Mouse (Mus musculus) midbrain, embryonic 14.5 days (tissue): ENCODE data around the gene Brca2. TPM values are rescaled to one million over a fixed set of nuclear protein-coding genes. Genes with fewer than 3 reads are reported as not detected.

Experiments used
- ATAC-seq: fragments of 200-750 bp; cut with Nextera tagmentation; 2 replicates; pipeline ENCODE4 v1.8.0; 2017; ENCODE audit warnings: moderate number of reproducible peaks, moderate library complexity; ENCODE audit not compliant: low FRiP score, low TSS enrichment
- DNase-seq: peaks from one replicate; pipeline ENCODE4 v3.0.0-alpha.2; 2015
- H3K27ac ChIP-seq: fragments of 300-500 bp; sonication (generic); replicated peaks from 2 replicates; pipeline ENCODE4 v1.5.1; 2014; ENCODE audit warnings: mild to moderate bottlenecking, low read depth, low read length, moderate library complexity
- H3K27me3 ChIP-seq: fragments of 300-500 bp; sonication (generic); 2 replicates; pipeline ENCODE4 v1.6.1; 2014; ENCODE audit warnings: low read length, control low read depth, mixed read lengths; ENCODE audit not compliant: control insufficient read depth, insufficient read depth
- H3K36me3 ChIP-seq: fragments of 300-500 bp; sonication (generic); 2 replicates; pipeline ENCODE4 v1.6.1; 2014; ENCODE audit warnings: low read length, control low read depth; ENCODE audit not compliant: control insufficient read depth, insufficient read depth
- H3K4me1 ChIP-seq: fragments of 300-500 bp; sonication (generic); 2 replicates; pipeline ENCODE4 v1.6.1; 2014; ENCODE audit warnings: mild to moderate bottlenecking, antibody characterized with exemption, low read length, control low read depth; ENCODE audit not compliant: control insufficient read depth, insufficient read depth
- H3K4me2 ChIP-seq: fragments of 300-500 bp; sonication (generic); 2 replicates; pipeline ENCODE4 v1.6.1; 2014; ENCODE audit warnings: mild to moderate bottlenecking, low read length, moderate library complexity
- H3K4me3 ChIP-seq: fragments of 300-500 bp; sonication (generic); replicated peaks from 2 replicates; pipeline ENCODE4 v1.5.1; 2014; ENCODE audit warnings: low read depth, low read length
- H3K9ac ChIP-seq: fragments of 300-500 bp; sonication (generic); replicated peaks from 2 replicates; pipeline ENCODE4 v1.6.1; 2014; ENCODE audit warnings: mild to moderate bottlenecking, low read length, moderate library complexity
- H3K9me3 ChIP-seq: fragments of 300-500 bp; sonication (generic); 2 replicates; pipeline ENCODE4 v1.6.1; 2016; ENCODE audit warnings: low read length, control low read depth, mixed read lengths; ENCODE audit not compliant: control insufficient read depth
- WGBS: fragments of 180-500 bp; shearing (Covaris S2); extraction: QIAGEN DNeasy Blood & Tissue Kit; methylation state at CpG from one replicate; pipeline ENCODE4 v1.1.7; 2014; 5-methylcytosine and 5-hydroxymethylcytosine counted together
- polyA plus RNA-seq: library from polyadenylated mRNA; unstranded; fragments of >200 nt; fragmentation: Nextera tagmentation; extraction: Ambion mirVana; gene quantifications from 2 replicates; pipeline ENCODE4 v1.2.1, GENCODE M21; 2014

Gene Brca2
- polyA plus RNA-seq, 1 experiment from 2014 or later, result 12.1 TPM

DNA sequence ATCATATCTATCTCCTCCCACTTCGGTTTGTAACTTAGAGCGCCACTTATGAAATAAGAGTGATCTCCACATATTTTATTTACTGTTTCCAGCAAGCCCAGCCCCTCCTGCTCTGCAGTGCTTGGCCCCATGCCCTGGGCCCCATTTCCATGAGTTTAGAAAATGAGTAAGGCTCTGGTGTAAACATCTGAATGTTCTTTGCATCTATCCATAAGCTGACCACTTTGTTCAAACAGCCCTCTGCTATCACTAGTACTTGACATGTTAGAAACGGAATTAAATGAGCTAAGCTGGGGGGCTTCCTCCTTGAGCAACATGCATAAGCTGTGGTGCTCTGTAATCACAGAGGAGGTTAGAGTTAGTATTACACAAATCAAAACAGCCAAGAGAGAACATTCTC, 52.0 kb downstream of the Brca2 start:
- Histone ChIP-seq H3K36me3 (peaks cover 16% of the 10 kb centered on the region), H3K4me1 (no peaks in the 10 kb centered on the region), H3K9me3 (no peaks in the 10 kb centered on the region), H3K4me2 (no peak overlapping the region), H3K4me3 (no peak overlapping the region), H3K27ac (no peak overlapping the region), H3K27me3 (no peaks in the 10 kb centered on the region), H3K9ac (no peak overlapping the region)
- DNase-seq (no peak), ATAC-seq (no peak)
- 96% methylated on average over 3 of the region's 3 CpGs for WGBS

DNA sequence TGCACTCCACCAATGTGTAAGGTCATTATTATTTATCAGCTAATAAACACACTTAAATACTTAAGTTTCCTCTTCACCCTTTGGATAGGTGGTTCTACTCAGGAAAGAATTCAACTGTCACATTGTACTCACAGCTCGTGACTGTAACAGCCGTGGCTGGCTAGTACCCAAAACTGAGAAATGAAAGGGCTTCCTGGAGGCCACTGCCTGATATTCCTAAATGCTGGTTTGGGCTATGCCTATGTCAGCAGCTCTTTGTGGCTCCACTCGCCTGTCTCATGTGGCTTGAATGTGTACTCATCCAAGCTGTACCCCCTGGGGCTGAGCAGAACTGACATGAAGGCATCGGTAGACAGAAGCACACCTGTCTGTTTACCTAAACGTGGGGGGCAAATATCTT, 52.5 kb downstream of the Brca2 start:
- Histone ChIP-seq H3K4me1 (no peaks in the 10 kb centered on the region), H3K4me3 (no peak overlapping the region), H3K9me3 (no peaks in the 10 kb centered on the region), H3K4me2 (no peak overlapping the region), H3K9ac (no peak overlapping the region), H3K36me3 (peaks cover 16% of the 10 kb centered on the region), H3K27me3 (no peaks in the 10 kb centered on the region), H3K27ac (no peak overlapping the region)
- DNase-seq, result no peak
- ATAC-seq, result no peak
- WGBS, result 82% methylated on average over 5 of the region's 5 CpGs

GRCm38 (mm10) chr5:150576832-150577231, 54.4 kb downstream of the Brca2 start:
- Histone ChIP-seq H3K4me1 (no peaks in the 10 kb centered on the region), H3K9ac (no peak overlapping the region), H3K36me3 (peaks cover 10% of the 10 kb centered on the region), H3K9me3 (no peaks in the 10 kb centered on the region), H3K4me2 (no peak overlapping the region), H3K27me3 (no peaks in the 10 kb centered on the region), H3K27ac (no peak overlapping the region), H3K4me3 (no peak overlapping the region)
- ATAC-seq (no peak), DNase-seq (no peak)
- 83% methylated on average over 11 of the region's 11 CpGs for WGBS

GRCm38 (mm10) chr5:150578613-150579171, 56.3 kb downstream of the Brca2 start:
- no peak overlapping the region for H3K9ac ChIP-seq
- ATAC-seq, result no peak
- no peak for DNase-seq
- H3K9me3 ChIP-seq, result no peaks in the 10 kb centered on the region
- H3K27ac ChIP-seq, result no peak overlapping the region
- no peaks in the 10 kb centered on the region for H3K27me3 ChIP-seq
- no peak overlapping the region for H3K4me3 ChIP-seq
- 87% methylated on average over 6 of the region's 6 CpGs for WGBS
- H3K4me2 ChIP-seq, result no peak overlapping the region
- H3K36me3 ChIP-seq, result peaks cover 8% of the 10 kb centered on the region
- no peaks in the 10 kb centered on the region for H3K4me1 ChIP-seq

DNA sequence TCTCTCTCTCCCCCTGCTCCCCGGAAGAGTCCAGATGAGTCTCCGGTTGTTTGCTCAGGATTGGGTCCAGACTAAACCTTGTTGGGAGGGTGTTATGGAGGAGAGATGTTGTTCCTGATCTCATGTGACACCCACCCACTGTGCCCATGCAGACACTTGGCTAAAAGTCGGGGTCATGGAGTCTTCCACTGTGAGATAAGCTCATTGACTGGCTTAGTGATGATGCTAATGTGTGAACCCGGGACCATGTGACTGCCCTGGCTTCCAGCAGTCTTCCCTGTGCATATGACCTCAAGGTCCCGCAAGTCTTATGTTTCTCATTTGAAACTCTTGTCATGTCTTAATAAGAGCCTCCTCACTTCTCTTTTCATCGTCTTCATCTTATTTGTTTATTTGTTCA, 58.8 kb downstream of the Brca2 start:
- Histone ChIP-seq H3K4me2 (no peak overlapping the region), H3K4me3 (no peak overlapping the region), H3K4me1 (no peaks in the 10 kb centered on the region), H3K27me3 (no peaks in the 10 kb centered on the region), H3K27ac (no peak overlapping the region), H3K9ac (no peak overlapping the region), H3K36me3 (no peaks in the 10 kb centered on the region), H3K9me3 (no peaks in the 10 kb centered on the region)
- WGBS, result 56% methylated on average over 6 of the region's 6 CpGs
- DNase-seq, result no peak
- ATAC-seq, result no peak

DNA sequence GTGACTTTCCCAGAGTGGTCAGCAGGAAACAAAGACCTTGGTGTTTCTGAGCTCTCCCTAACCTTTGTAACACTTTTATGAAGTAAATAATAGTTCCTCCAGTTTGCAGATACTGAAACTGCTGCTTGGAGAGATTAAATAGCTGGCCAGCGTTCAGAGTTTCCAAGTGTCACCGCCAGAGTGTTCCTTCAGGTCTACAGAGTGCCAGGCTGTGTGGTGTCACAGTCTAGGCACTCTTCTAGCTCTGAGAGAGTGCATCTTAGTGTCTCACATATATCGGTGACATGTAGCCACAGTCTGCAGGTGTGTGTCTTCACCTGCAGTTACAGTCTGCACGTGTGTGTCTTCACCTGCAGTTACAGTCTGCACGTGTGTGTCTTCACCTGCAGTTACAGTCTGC, 60.8 kb downstream of the Brca2 start:
- no peak for ATAC-seq
- Histone ChIP-seq H3K9me3 (no peaks in the 10 kb centered on the region), H3K9ac (no peak overlapping the region), H3K27ac (no peak overlapping the region), H3K27me3 (no peaks in the 10 kb centered on the region), H3K4me1 (no peaks in the 10 kb centered on the region), H3K36me3 (no peaks in the 10 kb centered on the region), H3K4me3 (no peak overlapping the region), H3K4me2 (no peak overlapping the region)
- no peak for DNase-seq
- 87% methylated on average over 5 of the region's 5 CpGs for WGBS

GRCm38 (mm10) chr5:150583622-150584336, 61.3 kb downstream of the Brca2 start:
- no peaks in the 10 kb centered on the region for H3K4me1 ChIP-seq
- no peak overlapping the region for H3K27ac ChIP-seq
- DNase-seq, result no peak
- H3K4me2 ChIP-seq, result no peak overlapping the region
- no peaks in the 10 kb centered on the region for H3K27me3 ChIP-seq
- 71% methylated on average over 5 of the region's 5 CpGs for WGBS
- no peak for ATAC-seq
- no peaks in the 10 kb centered on the region for H3K9me3 ChIP-seq
- H3K9ac ChIP-seq, result no peak overlapping the region
- H3K36me3 ChIP-seq, result no peaks in the 10 kb centered on the region
- H3K4me3 ChIP-seq, result no peak overlapping the region

DNA sequence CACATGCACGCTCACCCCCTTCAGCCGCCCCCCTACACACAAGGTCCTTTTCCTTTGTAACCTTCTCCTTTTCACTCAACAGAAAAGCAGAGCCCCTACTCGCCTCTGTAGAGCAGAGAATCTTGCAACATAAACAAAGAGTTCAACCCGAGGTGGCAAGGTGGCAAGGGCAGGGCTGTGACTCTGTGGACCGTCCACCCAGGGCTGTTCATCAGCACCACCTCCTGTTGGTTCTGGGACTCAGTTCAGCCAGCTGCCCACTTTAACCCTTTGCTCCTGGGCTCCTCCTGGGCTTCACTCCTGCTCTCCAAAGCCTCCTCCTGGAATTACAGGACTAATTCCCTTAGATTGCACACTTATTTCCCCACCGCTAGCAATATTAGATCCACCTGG, 61.9 kb downstream of the Brca2 start:
- no peaks in the 10 kb centered on the region for H3K36me3 ChIP-seq
- H3K27me3 ChIP-seq, result no peaks in the 10 kb centered on the region
- H3K27ac ChIP-seq, result no peak overlapping the region
- ATAC-seq (no peak), DNase-seq (no peak)
- no peak overlapping the region for H3K9ac ChIP-seq
- H3K4me3 ChIP-seq, result no peak overlapping the region
- 62% methylated on average over 6 of the region's 6 CpGs for WGBS
- H3K4me1 ChIP-seq, result no peaks in the 10 kb centered on the region
- H3K4me2 ChIP-seq, result no peak overlapping the region
- H3K9me3 ChIP-seq, result no peaks in the 10 kb centered on the region

- Histone ChIP-seq H3K4me2 (no peak overlapping the region), H3K9me3 (no peaks in the 10 kb centered on the region), H3K9ac (no peak overlapping the region), H3K27ac (no peak overlapping the region), H3K4me3 (no peak overlapping the region), H3K27me3 (peaks cover 9% of the 10 kb centered on the region; the same call in 1 of the 2 replicates), H3K4me1 (peaks cover 5% of the 10 kb centered on the region; the same call in 1 of the 2 replicates), H3K36me3 (no peaks in the 10 kb centered on the region)
- DNase-seq (no peak), ATAC-seq (no peak)
- WGBS, result 66% methylated on average over 2 of the region's 2 CpGs
These were observed 67.5 kb downstream of the Brca2 start for GRCm38 (mm10) chr5:150589945-150590344.
